In the genomic region with DNA sequence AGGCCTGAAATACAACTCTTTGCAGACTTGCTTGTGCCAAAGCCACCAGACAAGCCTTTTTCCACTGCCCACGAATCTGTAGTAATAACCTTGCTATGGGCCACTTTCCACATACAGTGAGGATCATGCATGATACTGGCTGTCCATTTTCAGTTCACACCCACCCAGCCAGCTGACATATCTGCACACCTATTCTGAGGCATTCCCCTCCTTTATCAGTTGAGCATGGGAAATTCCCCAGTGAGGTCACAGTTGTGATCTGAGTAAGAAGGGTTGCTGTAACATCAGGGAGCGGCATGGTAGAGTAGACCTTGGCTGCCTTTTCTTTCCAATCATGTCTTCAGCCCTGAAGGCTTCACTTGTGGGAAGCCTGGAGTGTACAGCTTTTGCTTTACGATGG, we compare ENCODE assay signal across 13 mouse cellular contexts.
"Had no signal": no experiment of that assay in that cellular context is flagged by ENCODE, and none has a peak within 500 bp of the region (broad histone marks: within the 10 kb centered on the region; RNA-seq: fewer than 3 reads in every experiment).

No protein-coding gene starts in this region.

- H3K4me1 ChIP-seq: limb, embryonic 13.5 days had no signal

- DNase-seq: kidney, adult 8-10 months; kidney, postnatal 4 days; left cerebral cortex, postnatal 4 days; lung, adult 18-20 months; lung, postnatal 36 days; midbrain, embryonic 14.5 days; retina, postnatal 1 day; right cerebral cortex, postnatal 4 days; thymus, postnatal 36 days had no signal

- H3K36me3 ChIP-seq: limb, embryonic 13.5 days had no signal

- H3K27ac ChIP-seq: kidney, postnatal 0 days; layer of hippocampus, adult 2 months; limb, embryonic 13.5 days; liver, embryonic 14.5 days had no signal

- H3K9me3 ChIP-seq: limb, embryonic 13.5 days had no signal

- H3K4me3 ChIP-seq: layer of hippocampus, adult 2 months; limb, embryonic 13.5 days had no signal
